Comparison of ENCODE assay signal across 17 mouse cellular contexts in the genomic region with DNA sequence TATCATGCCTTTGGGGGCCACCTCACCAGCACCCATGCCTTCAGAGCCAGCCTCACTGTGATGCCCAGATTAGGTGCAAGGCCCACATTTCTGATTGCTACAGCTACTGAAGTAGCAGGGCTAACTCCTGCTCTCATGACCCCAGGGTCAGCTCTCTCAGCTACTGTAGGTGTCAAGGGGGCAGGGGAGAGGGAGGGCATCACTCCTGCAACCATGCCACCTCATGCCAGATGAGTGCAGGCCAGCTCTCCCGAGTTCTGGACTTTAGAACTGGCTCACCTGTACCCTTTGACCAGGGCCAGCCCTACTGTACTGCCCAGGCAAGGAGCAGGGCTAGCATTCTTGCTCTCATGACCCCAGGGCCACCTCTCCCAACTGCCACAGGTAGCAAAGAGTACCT. TPM values are rescaled to one million over a fixed set of nuclear protein-coding genes. Genes with fewer than 3 reads are reported as not detected.
DNase-seq lines count a peak whose midpoint lies in the region; ATAC-seq and TF ChIP-seq lines count a peak whose summit lies in the region.
"Had no signal": no experiment of that assay in that cellular context is flagged by ENCODE, and none has a peak within 500 bp of the region (broad histone marks: within the 10 kb centered on the region; RNA-seq: fewer than 3 reads in every experiment).

No protein-coding gene starts in this region.

- peaks cover 53% of the 10 kb centered on the region for H3K36me3 ChIP-seq in kidney, embryonic 15.5 days
- no peaks in the 10 kb centered on the region; the same call in none of the 2 replicates for H3K36me3 ChIP-seq in neural tube, embryonic 11.5 days (ENCODE audit: control insufficient read depth, insufficient read depth, low read length)
- H3K36me3 ChIP-seq in neural tube, embryonic 15.5 days: peaks cover 22% of the 10 kb centered on the region
- H3K36me3 ChIP-seq in lung, postnatal 0 days (ENCODE audit: insufficient read depth, low read length): no peaks in the 10 kb centered on the region

- no peak overlapping the region for H3K4me3 ChIP-seq in kidney, embryonic 15.5 days (replicated peaks)
- H3K4me3 ChIP-seq in neural tube, embryonic 11.5 days (ENCODE audit: low read depth, low read length): no peak overlapping the region
- no peak overlapping the region for H3K4me3 ChIP-seq in neural tube, embryonic 15.5 days (replicated peaks)
- H3K4me3 ChIP-seq in lung, postnatal 0 days (ENCODE audit: low read depth, low read length): no peak overlapping the region
- H3K4me3 ChIP-seq: hindbrain, embryonic 15.5 days; limb, embryonic 12.5 days had no signal

- peak; percentile 73 for DNase-seq in kidney, adult 11 months
- peak; percentile 7 for DNase-seq in neural tube, embryonic 11.5 days (ENCODE audit: low spot score)
- DNase-seq in kidney, postnatal 36 days: peak; percentile 70 to 74
- no peak for DNase-seq in lung, postnatal 0 days (ENCODE audit: low spot score)
- DNase-seq: adrenal gland, adult 2 months; cerebellum, adult 8-10 months; gastrocnemius, postnatal 36 days; heart, postnatal 36 days; lung, adult 18-20 months; lung, postnatal 36 days; thymus, postnatal 4 days had no signal

- TF ChIP-seq EP300 in lung, postnatal 0 days (IDR thresholded peaks at IDR 0.05): no peak

- 0 out of 2 replicates have a peak, but pooled peaks cover 7% of the 10 kb centered on the region for H3K4me1 ChIP-seq in kidney, embryonic 15.5 days
- H3K4me1 ChIP-seq in neural tube, embryonic 11.5 days (ENCODE audit: control insufficient read depth, insufficient read depth, low read length): no peaks in the 10 kb centered on the region
- H3K4me1 ChIP-seq in neural tube, embryonic 15.5 days: no peaks in the 10 kb centered on the region
- no peaks in the 10 kb centered on the region for H3K4me1 ChIP-seq in lung, postnatal 0 days (ENCODE audit: insufficient read depth, low read depth, low read length)
- H3K4me1 ChIP-seq: hindbrain, embryonic 15.5 days; limb, embryonic 12.5 days had no signal

- no peaks in the 10 kb centered on the region for H3K9me3 ChIP-seq in kidney, embryonic 15.5 days (replicated peaks)
- no peaks in the 10 kb centered on the region for H3K9me3 ChIP-seq in neural tube, embryonic 11.5 days (ENCODE audit: control insufficient read depth, low read length)
- H3K9me3 ChIP-seq in neural tube, embryonic 15.5 days (replicated peaks): no peaks in the 10 kb centered on the region
- H3K9me3 ChIP-seq in lung, postnatal 0 days (ENCODE audit: low read length): no peaks in the 10 kb centered on the region
- H3K9me3 ChIP-seq: hindbrain, embryonic 15.5 days; limb, embryonic 12.5 days had no signal

- no peaks in the 10 kb centered on the region for H3K27me3 ChIP-seq in kidney, embryonic 15.5 days
- no peaks in the 10 kb centered on the region for H3K27me3 ChIP-seq in neural tube, embryonic 11.5 days (ENCODE audit: control insufficient read depth, insufficient read depth, low read length)
- no peaks in the 10 kb centered on the region for H3K27me3 ChIP-seq in neural tube, embryonic 15.5 days (replicated peaks)
- no peaks in the 10 kb centered on the region for H3K27me3 ChIP-seq in lung, postnatal 0 days (replicated peaks; ENCODE audit: insufficient read depth, low read length)
- H3K27me3 ChIP-seq: hindbrain, embryonic 15.5 days; limb, embryonic 12.5 days had no signal

- ATAC-seq in kidney, embryonic 15.5 days (replicated peaks; ENCODE audit: low FRiP score): no peak
- no peak for ATAC-seq in neural tube, embryonic 11.5 days (ENCODE audit: insufficient read depth, low FRiP score, low TSS enrichment)
- ATAC-seq in neural tube, embryonic 15.5 days (ENCODE audit: low FRiP score): no peak
- no peak for ATAC-seq in megakaryocyte, adult 5-6 weeks (ENCODE audit: poor library complexity, severe bottlenecking)
- no peak for ATAC-seq in lung, postnatal 0 days
- ATAC-seq: forebrain, embryonic 16.5 days had no signal

- no peak overlapping the region for H3K9ac ChIP-seq in kidney, embryonic 15.5 days
- no peak overlapping the region for H3K9ac ChIP-seq in neural tube, embryonic 11.5 days (ENCODE audit: low read length)
- H3K9ac ChIP-seq in neural tube, embryonic 15.5 days (replicated peaks): no peak overlapping the region
- no peak overlapping the region for H3K9ac ChIP-seq in lung, postnatal 0 days (replicated peaks; ENCODE audit: low read depth)
- H3K9ac ChIP-seq: hindbrain, embryonic 15.5 days; limb, embryonic 12.5 days had no signal

- WGBS in kidney, embryonic 15.5 days: 71% methylated on average over 1 of the region's 1 CpGs
- WGBS in neural tube, embryonic 11.5 days: 95% methylated on average over 1 of the region's 1 CpGs
- WGBS in neural tube, embryonic 15.5 days: 93% methylated on average over 1 of the region's 1 CpGs
- WGBS in lung, postnatal 0 days: 93% methylated on average over 1 of the region's 1 CpGs

- no peak overlapping the region for H3K4me2 ChIP-seq in kidney, embryonic 15.5 days
- H3K4me2 ChIP-seq in neural tube, embryonic 11.5 days (ENCODE audit: low read depth): no peak overlapping the region
- H3K4me2 ChIP-seq in neural tube, embryonic 15.5 days: no peak overlapping the region
- no peak overlapping the region for H3K4me2 ChIP-seq in lung, postnatal 0 days (replicated peaks; ENCODE audit: low read depth, low read length)
- H3K4me2 ChIP-seq: hindbrain, embryonic 15.5 days; limb, embryonic 12.5 days had no signal

- H3K27ac ChIP-seq in kidney, embryonic 15.5 days: no peak overlapping the region
- H3K27ac ChIP-seq in neural tube, embryonic 11.5 days (ENCODE audit: low read depth, low read length): no peak overlapping the region
- no peak overlapping the region for H3K27ac ChIP-seq in neural tube, embryonic 15.5 days (replicated peaks)
- H3K27ac ChIP-seq in lung, postnatal 0 days (ENCODE audit: low read length): no peak overlapping the region
- H3K27ac ChIP-seq: hindbrain, embryonic 15.5 days; limb, embryonic 12.5 days had no signal

- TF ChIP-seq CTCF in lung, postnatal 0 days (IDR thresholded peaks at IDR 0.05): no peak

RNA-seq across cellular contexts. Expression of gene Il18bp, which starts 35.8 kb away (rescaled TPM):
- polyA plus RNA-seq in kidney, embryonic 15.5 days (2015; fragmentation: Nextera tagmentation; extraction: Ambion mirVana): 2.5 and 3.0 TPM in 2 replicates
- polyA plus RNA-seq in neural tube, embryonic 11.5 days (2014; fragmentation: Nextera tagmentation; extraction: Ambion mirVana): 3.4 TPM in 2 replicates
- polyA plus RNA-seq in neural tube, embryonic 15.5 days (2015; fragmentation: Nextera tagmentation; extraction: Ambion mirVana): 3.8 and 5.1 TPM in 2 replicates
- total RNA-seq in megakaryocyte, adult 5-6 weeks (2015): 8.8 and 11.1 TPM in 2 replicates
- 4.9 and 5.4 TPM in 2 replicates for total RNA-seq in megakaryocyte, adult 5-6 weeks (2017)
- polyA plus RNA-seq in lung, postnatal 0 days (2015; fragmentation: Nextera tagmentation; extraction: Ambion mirVana): 2.2 and 2.5 TPM in 2 replicates

RNA-seq across cellular contexts. Expression of gene Numa1, which starts 48.8 kb away (rescaled TPM):
- polyA plus RNA-seq in kidney, embryonic 15.5 days (2015; fragmentation: Nextera tagmentation; extraction: Ambion mirVana): 70.1 and 73.5 TPM in 2 replicates
- 89.9 and 102 TPM in 2 replicates for polyA plus RNA-seq in neural tube, embryonic 11.5 days (2014; fragmentation: Nextera tagmentation; extraction: Ambion mirVana)
- polyA plus RNA-seq in neural tube, embryonic 15.5 days (2015; fragmentation: Nextera tagmentation; extraction: Ambion mirVana): 32.1 and 40.1 TPM in 2 replicates
- 71.4 and 82.2 TPM in 2 replicates for total RNA-seq in megakaryocyte, adult 5-6 weeks (2015)
- total RNA-seq in megakaryocyte, adult 5-6 weeks (2017): 122 and 139 TPM in 2 replicates
- polyA plus RNA-seq in lung, postnatal 0 days (2015; fragmentation: Nextera tagmentation; extraction: Ambion mirVana): 31.6 and 38.0 TPM in 2 replicates

RNA-seq across cellular contexts. Expression of gene Lrrc51, which starts 49.0 kb away (rescaled TPM):
- polyA plus RNA-seq in kidney, embryonic 15.5 days (2015; fragmentation: Nextera tagmentation; extraction: Ambion mirVana): 9.2 and 9.9 TPM in 2 replicates
- 7.9 and 8.8 TPM in 2 replicates for polyA plus RNA-seq in neural tube, embryonic 11.5 days (2014; fragmentation: Nextera tagmentation; extraction: Ambion mirVana)
- 9.6 and 9.8 TPM in 2 replicates for polyA plus RNA-seq in neural tube, embryonic 15.5 days (2015; fragmentation: Nextera tagmentation; extraction: Ambion mirVana)
- total RNA-seq in megakaryocyte, adult 5-6 weeks (2015): 0.82 and 1.1 TPM in 2 replicates
- total RNA-seq in megakaryocyte, adult 5-6 weeks (2017): 0.70 TPM in 1 of 2 replicates, not detected in the other
- 41.5 and 46.1 TPM in 2 replicates for polyA plus RNA-seq in lung, postnatal 0 days (2015; fragmentation: Nextera tagmentation; extraction: Ambion mirVana)
